Mouse (Mus musculus): Measurements from ENCODE around the gene Tmem100.

DNA sequence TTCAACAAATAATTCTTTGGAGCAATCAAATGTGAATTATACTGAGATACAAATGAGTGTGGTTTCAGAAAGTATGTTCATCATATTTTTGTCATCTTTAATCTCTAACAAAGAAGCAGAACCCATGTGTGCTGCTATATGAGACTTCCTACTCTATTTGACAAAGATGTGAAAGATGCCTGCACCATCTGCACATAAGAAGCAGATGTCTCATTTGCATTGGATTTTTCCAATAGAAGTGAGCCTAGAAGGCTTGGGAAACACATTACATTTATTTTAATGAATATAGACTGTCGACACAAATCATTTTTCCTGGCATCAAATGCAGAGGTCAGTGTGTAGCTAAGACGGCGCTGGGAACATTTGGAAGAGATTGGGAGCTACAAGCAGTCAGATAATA, 52.9 kb downstream of the Tmem100 start:
- TF ChIP-seq POLR2A (IDR thresholded peaks at IDR 0.05; ENCODE audit: insufficient read depth, low read depth, low read length), result no peak
- no peak for TF ChIP-seq EP300 (IDR thresholded peaks at IDR 0.05; ENCODE audit: insufficient read depth, low read depth, low read length)
- TF ChIP-seq CTCF (IDR thresholded peaks at IDR 0.05), result no peak
